Mouse (Mus musculus) heart, postnatal 0 days (tissue): ENCODE data around the gene Guk1.

Experiments
- CTCF ChIP-seq: IDR thresholded peaks from 2 replicates; pipeline ENCODE4 v1.5.1; 2016; ENCODE audit warnings: antibody characterized with exemption, control low read depth, low read depth
- EP300 ChIP-seq: IDR thresholded peaks from 2 replicates; pipeline ENCODE4 v1.6.1; 2016; ENCODE audit warnings: antibody characterized with exemption, low read depth

DNA sequence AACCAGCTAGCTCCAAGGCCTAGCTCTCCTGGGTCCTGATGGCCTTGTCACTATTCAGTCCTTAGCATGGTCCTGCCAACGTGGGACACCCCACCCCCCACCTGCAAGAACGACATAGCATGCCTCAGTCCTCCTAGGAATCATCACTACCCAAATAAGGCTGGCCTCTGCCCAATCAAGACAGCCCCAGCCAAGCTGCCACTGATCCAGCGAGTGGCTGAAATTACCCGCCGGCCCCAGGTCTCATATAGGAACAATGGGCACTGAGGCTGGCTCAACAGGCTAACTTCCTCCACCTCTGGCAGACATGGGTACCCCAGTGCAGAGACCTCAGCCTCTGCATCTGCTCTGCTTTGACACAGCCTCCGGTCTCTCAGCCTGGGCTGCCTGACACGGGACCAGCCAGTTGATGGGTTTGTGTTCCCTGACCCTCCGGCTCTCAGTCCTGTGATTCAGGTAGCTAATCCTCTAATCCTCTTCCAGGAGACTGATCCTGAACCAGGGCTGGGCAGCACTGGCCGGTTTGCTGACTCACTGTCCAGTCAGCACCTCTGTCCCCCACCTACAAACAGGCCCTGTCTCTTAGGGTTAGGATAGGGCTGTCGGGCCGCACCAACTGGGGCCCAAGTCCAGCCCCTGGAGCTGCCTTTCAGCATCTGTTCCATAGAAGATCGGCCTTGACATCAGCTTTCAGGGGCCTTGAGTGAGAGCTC is 54.9 kb downstream of the Guk1 start:
- no peak for TF ChIP-seq CTCF
- no peak for TF ChIP-seq EP300
